In the genomic region with DNA sequence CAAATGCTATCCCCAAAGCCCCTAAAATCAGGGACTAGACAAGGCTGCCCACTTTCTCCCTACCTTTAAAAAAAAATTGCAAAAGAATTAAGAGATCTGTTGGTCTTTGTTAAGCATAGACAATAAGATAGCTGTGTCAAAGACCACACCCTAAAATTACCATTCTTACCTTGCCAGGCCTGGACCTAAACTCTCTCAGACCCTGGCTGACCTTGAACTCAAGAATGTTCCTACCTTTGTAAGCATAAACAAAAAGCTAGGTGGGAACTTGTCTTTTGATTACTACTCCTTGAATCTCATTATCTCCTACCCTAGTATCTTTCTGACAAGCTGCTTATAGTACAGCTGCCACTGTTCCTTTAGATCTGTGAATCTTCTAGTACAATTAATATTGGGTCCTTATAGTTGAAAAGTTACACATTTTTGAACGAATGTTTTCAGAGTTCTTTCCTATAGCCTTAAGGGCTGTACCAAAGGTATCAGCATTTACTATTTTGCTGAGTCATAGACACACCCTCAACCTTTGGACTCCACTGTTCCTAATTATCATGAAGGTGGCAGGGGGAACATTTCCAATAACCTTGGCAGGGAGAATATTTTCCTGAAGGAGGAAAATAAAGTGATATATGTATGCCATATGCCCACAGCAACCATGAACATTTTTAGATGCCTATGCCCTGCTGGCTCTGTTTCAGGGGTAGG, we compare ENCODE assay signal across 16 mouse cellular contexts.
"Had no signal": no experiment of that assay in that cellular context is flagged by ENCODE, and none has a peak within 500 bp of the region (broad histone marks: within the 10 kb centered on the region; RNA-seq: fewer than 3 reads in every experiment).

No protein-coding gene starts in this region.

- H3K27me3 ChIP-seq: midbrain, embryonic 13.5 days; midbrain, embryonic 15.5 days; neural tube, embryonic 13.5 days; neural tube, embryonic 15.5 days; stomach, embryonic 15.5 days had no signal

- H3K36me3 ChIP-seq: midbrain, embryonic 10.5 days; midbrain, embryonic 13.5 days; midbrain, embryonic 15.5 days; neural tube, embryonic 13.5 days; neural tube, embryonic 15.5 days; stomach, embryonic 15.5 days had no signal

- DNase-seq: lung, adult 18-20 months; lung, embryonic 14.5 days; lung, postnatal 10 days; lung, postnatal 4 days; right cerebral cortex, postnatal 14 days; thymus, adult 2 months; thymus, postnatal 25 days; thymus, postnatal 4 days had no signal

- H3K9ac ChIP-seq: lung, embryonic 14.5 days; midbrain, embryonic 13.5 days; midbrain, embryonic 15.5 days; neural tube, embryonic 13.5 days; neural tube, embryonic 15.5 days; stomach, embryonic 15.5 days had no signal

- H3K9me3 ChIP-seq: midbrain, embryonic 10.5 days; midbrain, embryonic 13.5 days; midbrain, embryonic 15.5 days; neural tube, embryonic 13.5 days; neural tube, embryonic 15.5 days; stomach, embryonic 15.5 days had no signal

- H3K4me1 ChIP-seq: midbrain, embryonic 10.5 days; midbrain, embryonic 13.5 days; midbrain, embryonic 15.5 days; neural tube, embryonic 13.5 days; neural tube, embryonic 15.5 days; stomach, embryonic 15.5 days had no signal

- H3K4me3 ChIP-seq: midbrain, embryonic 10.5 days; midbrain, embryonic 13.5 days; midbrain, embryonic 15.5 days; myocyte; neural tube, embryonic 13.5 days; neural tube, embryonic 15.5 days; stomach, embryonic 15.5 days had no signal

- H3K27ac ChIP-seq: midbrain, embryonic 10.5 days; midbrain, embryonic 13.5 days; midbrain, embryonic 15.5 days; neural tube, embryonic 13.5 days; neural tube, embryonic 15.5 days; stomach, embryonic 15.5 days; stomach, postnatal 0 days had no signal
